Mouse (Mus musculus) limb, embryonic 11.5 days (tissue): ENCODE data around the gene Hspa1l. TPM values are rescaled to one million over a fixed set of nuclear protein-coding genes. Genes with fewer than 3 reads are reported as not detected.
A peak's percentile ranks its signal among the peaks of the same experiment; 100 is the strongest.
"Not testable (repeated sequence)": the region's sequence is repeated elsewhere in the genome, so short reads cannot be mapped to it uniquely, and the experiment has no call there.

Experiments used
- ATAC-seq: fragments of 200-750 bp; cut with Nextera tagmentation; 2 replicates; pipeline ENCODE4 v1.8.0; 2017; ENCODE audit warnings: low read depth; ENCODE audit not compliant: insufficient number of reproducible peaks, low FRiP score, low TSS enrichment
- DNase-seq: peaks from one replicate; pipeline ENCODE4 v3.0.0-alpha.2; 2015; ENCODE audit warnings: low spot score
- H3K27ac ChIP-seq: fragments of 300-500 bp; sonication (generic); replicated peaks from 2 replicates; pipeline ENCODE4 v1.5.1; 2014; ENCODE audit warnings: low read depth, mild to moderate bottlenecking, low read length
- H3K27me3 ChIP-seq: fragments of 300-500 bp; sonication (generic); 2 replicates; pipeline ENCODE4 v1.6.1; 2014; ENCODE audit warnings: mild to moderate bottlenecking, low read length, mixed read lengths; ENCODE audit not compliant: control insufficient read depth, insufficient read depth
- H3K36me3 ChIP-seq: fragments of 300-500 bp; sonication (generic); 2 replicates; pipeline ENCODE4 v1.6.1; 2014; ENCODE audit warnings: mild to moderate bottlenecking, low read length, moderate library complexity, mixed read lengths; ENCODE audit not compliant: control insufficient read depth, insufficient read depth
- H3K4me1 ChIP-seq: fragments of 300-500 bp; sonication (generic); 2 replicates; pipeline ENCODE4 v1.6.1; 2014; ENCODE audit warnings: low read length, mixed read lengths; ENCODE audit not compliant: control insufficient read depth, insufficient read depth
- H3K4me2 ChIP-seq: fragments of 300-500 bp; sonication (generic); 2 replicates; pipeline ENCODE4 v1.6.1; 2014; ENCODE audit warnings: low read depth, mild to moderate bottlenecking, moderate library complexity; ENCODE audit not compliant: severe bottlenecking
- H3K4me3 ChIP-seq: fragments of 300-500 bp; sonication (generic); 2 replicates; pipeline ENCODE4 v1.5.1; 2014; ENCODE audit warnings: low read depth, low read length
- H3K9ac ChIP-seq: fragments of 300-500 bp; sonication (generic); 2 replicates; pipeline ENCODE4 v1.6.1; 2014; ENCODE audit warnings: mild to moderate bottlenecking, low read length
- H3K9me3 ChIP-seq: fragments of 300-500 bp; sonication (generic); 2 replicates; pipeline ENCODE4 v1.6.1; 2016; ENCODE audit warnings: low read length; ENCODE audit not compliant: control insufficient read depth
- WGBS: fragments of 180-500 bp; shearing (Covaris S2); extraction: QIAGEN DNeasy Blood & Tissue Kit; methylation state at CpG from one replicate; pipeline ENCODE4 v1.1.7; 2014; 5-methylcytosine and 5-hydroxymethylcytosine counted together
- polyA plus RNA-seq: library from polyadenylated mRNA; unstranded; fragments of >200 nt; fragmentation: Nextera tagmentation; extraction: Ambion mirVana; gene quantifications from 2 replicates; pipeline ENCODE4 v1.2.1, GENCODE M21; 2014

Hspa1l gene
- polyA plus RNA-seq, 1 experiment from 2014 or later = 1.5 TPM

GRCm38 (mm10) chr17:34960702-34961493, 11.6 kb upstream of the Hspa1l start:
- Histone ChIP-seq H3K36me3 (no peaks in the 10 kb centered on the region), H3K27ac (no peak overlapping the region), H3K4me2 (no peak overlapping the region), H3K4me1 (peaks cover 7% of the 10 kb centered on the region; the same call in 1 of the 2 replicates), H3K4me3 (no peak overlapping the region), H3K9ac (no peak overlapping the region), H3K9me3 (no peaks in the 10 kb centered on the region), H3K27me3 (peaks cover 4% of the 10 kb centered on the region; the same call in 1 of the 2 replicates)
- ATAC-seq = no peak
- DNase-seq = no peak

GRCm38 (mm10) chr17:34962125-34962524, 10.4 kb upstream of the Hspa1l start:
- DNase-seq (no peak), ATAC-seq (no peak)
- no peak overlapping the region for H3K4me3 ChIP-seq
- no peaks in the 10 kb centered on the region for H3K9me3 ChIP-seq
- no peak overlapping the region for H3K27ac ChIP-seq
- H3K36me3 ChIP-seq = no peaks in the 10 kb centered on the region
- no peak overlapping the region for H3K4me2 ChIP-seq
- no peaks in the 10 kb centered on the region for H3K27me3 ChIP-seq
- 33% methylated on average over 3 of the region's 3 CpGs for WGBS
- H3K9ac ChIP-seq = no peak overlapping the region
- H3K4me1 ChIP-seq = peaks cover 7% of the 10 kb centered on the region; the same call in 1 of the 2 replicates

GRCm38 (mm10) chr17:34962841-34963240, 9.7 kb upstream of the Hspa1l start:
- no peaks in the 10 kb centered on the region for H3K36me3 ChIP-seq
- no peak overlapping the region for H3K4me2 ChIP-seq
- WGBS = 38% methylated on average over 1 of the region's 1 CpGs
- peaks cover 7% of the 10 kb centered on the region; the same call in 1 of the 2 replicates for H3K4me1 ChIP-seq
- H3K27ac ChIP-seq = no peak overlapping the region
- H3K4me3 ChIP-seq = no peak overlapping the region
- no peak for ATAC-seq
- no peak for DNase-seq
- peaks cover 2% of the 10 kb centered on the region; the same call in 1 of the 2 replicates for H3K27me3 ChIP-seq
- H3K9me3 ChIP-seq = no peaks in the 10 kb centered on the region
- H3K9ac ChIP-seq = no peak overlapping the region

GRCm38 (mm10) chr17:34964640-34965049, 7.9 kb upstream of the Hspa1l start:
- Histone ChIP-seq H3K4me3 (no peak overlapping the region), H3K9me3 (no peaks in the 10 kb centered on the region), H3K27me3 (peaks cover 20% of the 10 kb centered on the region), H3K4me1 (peaks cover 7% of the 10 kb centered on the region; the same call in 1 of the 2 replicates), H3K36me3 (no peaks in the 10 kb centered on the region), H3K9ac (no peak overlapping the region), H3K27ac (no peak overlapping the region), H3K4me2 (no peak overlapping the region)
- ATAC-seq = no peak
- DNase-seq = no peak
- WGBS = 10% methylated on average over 1 of the region's 1 CpGs

- peaks cover 22% of the 10 kb centered on the region for H3K27me3 ChIP-seq
- no peak overlapping the region for H3K4me2 ChIP-seq
- H3K36me3 ChIP-seq = no peaks in the 10 kb centered on the region
- ATAC-seq (no peak), DNase-seq (no peak)
- H3K4me3 ChIP-seq = no peak overlapping the region
- no peak overlapping the region for H3K9ac ChIP-seq
- no peaks in the 10 kb centered on the region for H3K4me1 ChIP-seq
- WGBS = 80% methylated on average over 5 of the region's 5 CpGs
- H3K9me3 ChIP-seq = no peaks in the 10 kb centered on the region
- H3K27ac ChIP-seq = no peak overlapping the region
Measured at GRCm38 (mm10) chr17:34965627-34966026, 6.9 kb upstream of the Hspa1l start.

- H3K4me2 ChIP-seq, H3K36me3 ChIP-seq, ATAC-seq, H3K27ac ChIP-seq, H3K4me1 ChIP-seq, H3K4me3 ChIP-seq, H3K9me3 ChIP-seq, DNase-seq, H3K9ac ChIP-seq: not testable (repeated sequence)
- peaks cover 22% of the 10 kb centered on the region for H3K27me3 ChIP-seq
- whole genome bisulfite sequencing = 64% methylated on average over 6 of the region's 11 CpGs
Measured at GRCm38 (mm10) chr17:34969822-34970221, 2.7 kb upstream of the Hspa1l start, which contains the start of gene Gm20481. Gene Gm20481 (plus strand): TSS chr17:34969912.

GRCm38 (mm10) chr17:34970850-34971249, 1.7 kb upstream of the Hspa1l start:
- WGBS = 41% methylated on average over 17 of the region's 37 CpGs
- H3K9me3 ChIP-seq, DNase-seq, H3K27ac ChIP-seq, ATAC-seq, H3K36me3 ChIP-seq, H3K4me3 ChIP-seq, H3K4me2 ChIP-seq, H3K9ac ChIP-seq, H3K4me1 ChIP-seq: not testable (repeated sequence)
- H3K27me3 ChIP-seq = peaks cover 22% of the 10 kb centered on the region

GRCm38 (mm10) chr17:34971694-34972068, 822 bp upstream of the Hspa1l start:
- 6% methylated on average over 19 of the region's 43 CpGs for WGBS
- DNase-seq, H3K9ac ChIP-seq, H3K4me1 ChIP-seq, H3K9me3 ChIP-seq, H3K36me3 ChIP-seq, H3K27ac ChIP-seq: not testable (repeated sequence)
- Histone ChIP-seq H3K4me3 (peak overlapping the region; percentile 20; the same call in 1 of the 2 replicates), H3K4me2 (peak overlapping the region; percentile 59), H3K27me3 (peaks cover 22% of the 10 kb centered on the region)
- ATAC-seq = peak; percentile 59
